Mouse (Mus musculus) limb, embryonic 13.5 days (tissue): ENCODE data around the gene Slco2a1. TPM values are rescaled to one million over a fixed set of nuclear protein-coding genes. Genes with fewer than 3 reads are reported as not detected.

Experiments used
- ATAC-seq: fragments of 200-750 bp; cut with Nextera tagmentation; 2 replicates; pipeline ENCODE4 v1.8.0; 2017; ENCODE audit warnings: low read depth, moderate number of reproducible peaks, moderate TSS enrichment; ENCODE audit not compliant: low FRiP score
- H3K27ac ChIP-seq: fragments of 300-500 bp; sonication (generic); 2 replicates; pipeline ENCODE4 v1.5.1; 2015; ENCODE audit warnings: inconsistent platforms, mild to moderate bottlenecking, moderate library complexity
- H3K27me3 ChIP-seq: fragments of 300-500 bp; sonication (generic); 2 replicates; pipeline ENCODE4 v1.6.1; 2015; ENCODE audit warnings: mild to moderate bottlenecking, inconsistent platforms
- H3K36me3 ChIP-seq: fragments of 300-500 bp; sonication (generic); 2 replicates; pipeline ENCODE4 v1.6.1; 2015; ENCODE audit warnings: inconsistent platforms, mild to moderate bottlenecking, moderate library complexity
- H3K4me1 ChIP-seq: fragments of 300-500 bp; sonication (generic); 2 replicates; pipeline ENCODE4 v1.6.1; 2015; ENCODE audit warnings: inconsistent platforms
- H3K4me2 ChIP-seq: fragments of 300-500 bp; sonication (generic); replicated peaks from 2 replicates; pipeline ENCODE4 v1.6.1; 2015; ENCODE audit warnings: inconsistent platforms, mild to moderate bottlenecking, moderate library complexity
- H3K4me3 ChIP-seq: fragments of 300-500 bp; sonication (generic); 2 replicates; pipeline ENCODE4 v1.5.1; 2015; ENCODE audit warnings: moderate library complexity, mild to moderate bottlenecking, inconsistent platforms
- H3K9ac ChIP-seq: fragments of 300-500 bp; sonication (generic); 2 replicates; pipeline ENCODE4 v1.6.1; 2015; ENCODE audit warnings: mild to moderate bottlenecking, inconsistent platforms
- H3K9me3 ChIP-seq: fragments of 300-500 bp; sonication (generic); 2 replicates; pipeline ENCODE4 v1.6.1; 2016; ENCODE audit warnings: inconsistent platforms
- WGBS: fragments of 180-500 bp; shearing (Covaris S2); methylation state at CpG from one replicate; pipeline ENCODE4 v1.1.7; 2015; 5-methylcytosine and 5-hydroxymethylcytosine counted together
- polyA plus RNA-seq: library from polyadenylated mRNA; unstranded; fragments of >200 nt; fragmentation: Nextera tagmentation; extraction: Ambion mirVana; gene quantifications from 2 replicates; pipeline ENCODE4 v1.2.1, GENCODE M21; 2015

Slco2a1 gene
- polyA plus RNA-seq, 1 experiment from 2014 or later, result 2.5 TPM

GRCm38 (mm10) chr9:102990306-102991133 is 2.0 kb downstream of the Slco2a1 start:
- no peaks in the 10 kb centered on the region for H3K9me3 ChIP-seq
- no peak overlapping the region for H3K27ac ChIP-seq
- H3K4me2 ChIP-seq, result no peak overlapping the region
- H3K9ac ChIP-seq, result no peak overlapping the region
- ATAC-seq, result no peak
- no peak overlapping the region for H3K4me3 ChIP-seq
- peaks cover 8% of the 10 kb centered on the region for H3K4me1 ChIP-seq
- no peaks in the 10 kb centered on the region for H3K27me3 ChIP-seq
- 52% methylated on average over 6 of the region's 6 CpGs for WGBS
- no peaks in the 10 kb centered on the region for H3K36me3 ChIP-seq

- WGBS, result 69% methylated on average over 4 of the region's 4 CpGs
- Histone ChIP-seq H3K36me3 (no peaks in the 10 kb centered on the region), H3K4me1 (peaks cover 8% of the 10 kb centered on the region), H3K9ac (no peak overlapping the region), H3K27me3 (no peaks in the 10 kb centered on the region), H3K9me3 (no peaks in the 10 kb centered on the region), H3K4me3 (no peak overlapping the region), H3K27ac (no peak overlapping the region), H3K4me2 (no peak overlapping the region)
- ATAC-seq, result no peak
Observed at GRCm38 (mm10) chr9:102991134-102991406, 2.6 kb downstream of the Slco2a1 start.

- Histone ChIP-seq H3K9ac (no peak overlapping the region), H3K4me2 (no peak overlapping the region), H3K4me3 (no peak overlapping the region), H3K27me3 (no peaks in the 10 kb centered on the region), H3K4me1 (peaks cover 8% of the 10 kb centered on the region), H3K27ac (no peak overlapping the region), H3K9me3 (no peaks in the 10 kb centered on the region), H3K36me3 (no peaks in the 10 kb centered on the region)
- WGBS, result 46% methylated on average over 6 of the region's 6 CpGs
- ATAC-seq, result no peak
Observed at GRCm38 (mm10) chr9:102992877-102993276, 4.4 kb downstream of the Slco2a1 start.

GRCm38 (mm10) chr9:102993764-102994163 is 5.3 kb downstream of the Slco2a1 start:
- H3K9me3 ChIP-seq, result no peaks in the 10 kb centered on the region
- no peak overlapping the region for H3K27ac ChIP-seq
- H3K4me3 ChIP-seq, result no peak overlapping the region
- no peaks in the 10 kb centered on the region for H3K27me3 ChIP-seq
- no peak overlapping the region for H3K9ac ChIP-seq
- 68% methylated on average over 5 of the region's 5 CpGs for WGBS
- H3K36me3 ChIP-seq, result no peaks in the 10 kb centered on the region
- H3K4me1 ChIP-seq, result peaks cover 8% of the 10 kb centered on the region
- no peak for ATAC-seq
- no peak overlapping the region for H3K4me2 ChIP-seq

GRCm38 (mm10) chr9:102995800-102996635 is 7.5 kb downstream of the Slco2a1 start:
- Histone ChIP-seq H3K9ac (no peak overlapping the region), H3K4me1 (peaks cover 8% of the 10 kb centered on the region), H3K27me3 (no peaks in the 10 kb centered on the region), H3K4me3 (no peak overlapping the region), H3K4me2 (no peak overlapping the region), H3K27ac (no peak overlapping the region), H3K9me3 (no peaks in the 10 kb centered on the region), H3K36me3 (no peaks in the 10 kb centered on the region)
- ATAC-seq, result no peak
- 87% methylated on average over 12 of the region's 12 CpGs for WGBS

GRCm38 (mm10) chr9:103000384-103000783 is 11.9 kb downstream of the Slco2a1 start:
- ATAC-seq, result no peak
- Histone ChIP-seq H3K9me3 (no peaks in the 10 kb centered on the region), H3K4me3 (no peak overlapping the region), H3K4me1 (no peaks in the 10 kb centered on the region), H3K27ac (no peak overlapping the region), H3K4me2 (no peak overlapping the region), H3K27me3 (no peaks in the 10 kb centered on the region), H3K36me3 (no peaks in the 10 kb centered on the region), H3K9ac (no peak overlapping the region)
- WGBS, result 79% methylated on average over 7 of the region's 7 CpGs

GRCm38 (mm10) chr9:103004343-103004742 is 15.8 kb downstream of the Slco2a1 start:
- H3K27ac ChIP-seq, result no peak overlapping the region

GRCm38 (mm10) chr9:103007699-103008078 is 19.2 kb downstream of the Slco2a1 start:
- Histone ChIP-seq H3K4me2 (peak overlapping the region; percentile 97), H3K27me3 (peaks cover 29% of the 10 kb centered on the region), H3K4me3 (peak overlapping the region; percentile 53), H3K9ac (peak overlapping the region; percentile 67), H3K9me3 (no peaks in the 10 kb centered on the region), H3K27ac (no peak overlapping the region), H3K36me3 (no peaks in the 10 kb centered on the region), H3K4me1 (peaks cover 21% of the 10 kb centered on the region)
- peak; percentile 71; the same call in 1 of the 2 replicates for ATAC-seq
- WGBS, result 1% methylated on average over 15 of the region's 15 CpGs

More at GRCm38 (mm10) chr9:103004343-103004742, 15.8 kb downstream of the Slco2a1 start:
- no peak for ATAC-seq
- no peaks in the 10 kb centered on the region for H3K9me3 ChIP-seq
- H3K4me1 ChIP-seq, result peaks cover 19% of the 10 kb centered on the region
- peaks cover 24% of the 10 kb centered on the region for H3K27me3 ChIP-seq
- H3K36me3 ChIP-seq, result no peaks in the 10 kb centered on the region
- no peak overlapping the region for H3K4me3 ChIP-seq
- H3K9ac ChIP-seq, result no peak overlapping the region
- 73% methylated on average over 6 of the region's 6 CpGs for WGBS
- no peak overlapping the region for H3K4me2 ChIP-seq

- H3K4me1 ChIP-seq, result peaks cover 21% of the 10 kb centered on the region
- H3K27me3 ChIP-seq, result peaks cover 29% of the 10 kb centered on the region
- H3K27ac ChIP-seq, result no peak overlapping the region
- peak overlapping the region; percentile 67 for H3K9ac ChIP-seq
- no peaks in the 10 kb centered on the region for H3K36me3 ChIP-seq
- peak overlapping the region; percentile 97 for H3K4me2 ChIP-seq
- no peaks in the 10 kb centered on the region for H3K9me3 ChIP-seq
- peak overlapping the region; percentile 53 for H3K4me3 ChIP-seq
- ATAC-seq, result peak; percentile 31; the same call in 1 of the 2 replicates
- WGBS, result 2% methylated on average over 50 of the region's 50 CpGs
Observed at GRCm38 (mm10) chr9:103008079-103008855, 19.8 kb downstream of the Slco2a1 start.

GRCm38 (mm10) chr9:103010161-103010560 is 21.6 kb downstream of the Slco2a1 start:
- Histone ChIP-seq H3K4me1 (peaks cover 21% of the 10 kb centered on the region), H3K9me3 (no peaks in the 10 kb centered on the region), H3K4me2 (no peak overlapping the region), H3K4me3 (no peak overlapping the region), H3K36me3 (no peaks in the 10 kb centered on the region), H3K9ac (no peak overlapping the region), H3K27me3 (peaks cover 29% of the 10 kb centered on the region), H3K27ac (no peak overlapping the region)
- ATAC-seq, result no peak
- WGBS, result 78% methylated on average over 3 of the region's 3 CpGs

- 10% methylated on average over 5 of the region's 5 CpGs for WGBS
- no peak for ATAC-seq
Observed at GRCm38 (mm10) chr9:103013366-103013765, 24.9 kb downstream of the Slco2a1 start.

GRCm38 (mm10) chr9:103014686-103015085 is 26.2 kb downstream of the Slco2a1 start:
- H3K9me3 ChIP-seq, result no peaks in the 10 kb centered on the region
- H3K27me3 ChIP-seq, result peaks cover 2% of the 10 kb centered on the region; the same call in 1 of the 2 replicates
- no peak for ATAC-seq
- 82% methylated on average over 12 of the region's 12 CpGs for WGBS
- H3K4me2 ChIP-seq, result no peak overlapping the region
- no peak overlapping the region for H3K9ac ChIP-seq
- H3K27ac ChIP-seq, result no peak overlapping the region
- H3K4me1 ChIP-seq, result no peaks in the 10 kb centered on the region
- no peak overlapping the region for H3K4me3 ChIP-seq
- no peaks in the 10 kb centered on the region for H3K36me3 ChIP-seq

More at GRCm38 (mm10) chr9:103013366-103013765, 24.9 kb downstream of the Slco2a1 start:
- H3K4me3 ChIP-seq, result no peak overlapping the region
- H3K27ac ChIP-seq, result no peak overlapping the region
- H3K36me3 ChIP-seq, result no peaks in the 10 kb centered on the region
- no peaks in the 10 kb centered on the region for H3K9me3 ChIP-seq
- H3K27me3 ChIP-seq, result peaks cover 11% of the 10 kb centered on the region
- no peak overlapping the region for H3K4me2 ChIP-seq
- H3K4me1 ChIP-seq, result peaks cover 10% of the 10 kb centered on the region
- H3K9ac ChIP-seq, result no peak overlapping the region
